Comparison of ENCODE assay signal across 14 mouse cellular contexts in genomic region chr11:50243926-50244325, GRCm38 (mm10).
"Had no signal": no experiment of that assay in that cellular context is flagged by ENCODE, and none has a peak within 500 bp of the region (broad histone marks: within the 10 kb centered on the region; RNA-seq: fewer than 3 reads in every experiment).

No protein-coding gene starts in this region.

- H3K27ac ChIP-seq: intestine, embryonic 15.5 days; limb, embryonic 12.5 days; liver, embryonic 15.5 days; midbrain, embryonic 15.5 days; neural tube, embryonic 13.5 days had no signal

- H3K36me3 ChIP-seq: intestine, embryonic 15.5 days; limb, embryonic 12.5 days; liver, embryonic 15.5 days; midbrain, embryonic 15.5 days; neural tube, embryonic 13.5 days had no signal

- DNase-seq: kidney, adult 18-20 months; kidney, postnatal 10 days; kidney, postnatal 4 days; liver; lung, adult 2 months; lung, postnatal 36 days; thymus, adult 18-20 months; thymus, postnatal 4 days had no signal

- H3K4me3 ChIP-seq: intestine, embryonic 15.5 days; limb, embryonic 12.5 days; liver, embryonic 15.5 days; megakaryocyte, embryonic 14.5 days; midbrain, embryonic 15.5 days; neural tube, embryonic 13.5 days had no signal

- H3K27me3 ChIP-seq: intestine, embryonic 15.5 days; liver, embryonic 15.5 days; megakaryocyte, embryonic 14.5 days; midbrain, embryonic 15.5 days had no signal

- H3K4me1 ChIP-seq: intestine, embryonic 15.5 days; limb, embryonic 12.5 days; midbrain, embryonic 15.5 days; neural tube, embryonic 13.5 days had no signal
